Mouse (Mus musculus) lung, adult 2 months (tissue): Measurements from ENCODE around the gene Sox13.

Experiments
- CTCF ChIP-seq: fragments of 200-500 bp; IDR thresholded peaks from 2 replicates; pipeline ENCODE4 v1.5.1; 2011; ENCODE audit warnings: mild to moderate bottlenecking, low read length, control low read depth; ENCODE audit not compliant: insufficient read depth
- POLR2A ChIP-seq: fragments of 200-500 bp; IDR thresholded peaks from 2 replicates; pipeline ENCODE4 v1.6.1; 2011; ENCODE audit warnings: low read depth, mild to moderate bottlenecking, control low read depth, low read length, borderline replicate concordance; ENCODE audit errors: extremely low read depth

DNA sequence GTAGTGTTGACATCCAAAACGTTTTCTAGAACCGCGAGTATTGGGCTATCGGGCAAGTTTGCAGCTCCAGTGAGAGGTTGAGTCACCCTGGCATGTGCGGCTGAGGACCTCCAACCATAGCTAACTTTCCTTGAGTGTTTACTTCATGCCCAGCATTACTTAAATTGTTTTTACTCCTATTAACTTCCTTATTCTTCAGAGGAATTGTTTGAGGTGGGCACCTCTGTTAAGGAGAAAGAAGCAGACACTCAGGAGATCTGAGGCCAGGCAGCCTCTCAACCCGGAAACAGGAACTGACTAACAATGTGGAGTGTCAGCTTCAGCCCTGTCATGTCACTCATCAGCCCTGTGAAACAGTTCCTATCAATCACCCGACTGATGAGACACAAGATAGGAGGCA is 17.6 kb downstream of the Sox13 start:
- TF ChIP-seq CTCF (no peak), POLR2A (no peak)
